Mouse (Mus musculus): Measurements from ENCODE around the gene Foxp2.

Gene Foxp2

DNA sequence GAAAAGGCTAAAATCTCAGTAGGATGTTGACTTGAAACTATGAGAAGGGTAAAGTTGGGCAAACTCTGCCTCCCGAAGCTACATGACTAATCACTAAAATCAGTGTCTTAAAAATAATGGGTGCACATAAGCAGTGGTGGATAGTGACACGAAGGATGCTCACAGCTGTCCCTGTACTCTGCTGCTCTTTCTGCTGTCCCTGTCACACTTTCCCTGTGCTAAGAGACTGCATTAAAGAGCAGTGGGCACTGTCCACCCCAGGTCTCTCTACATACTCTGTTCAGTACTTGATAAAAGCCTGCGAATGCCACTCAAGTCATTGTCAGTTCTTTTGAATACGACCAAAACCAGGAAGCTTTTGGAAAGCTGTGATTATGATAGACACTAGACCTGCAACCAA, 469.7 kb downstream of the Foxp2 start:
- no peak for DNase-seq (ENCODE audit: low spot score)

DNA sequence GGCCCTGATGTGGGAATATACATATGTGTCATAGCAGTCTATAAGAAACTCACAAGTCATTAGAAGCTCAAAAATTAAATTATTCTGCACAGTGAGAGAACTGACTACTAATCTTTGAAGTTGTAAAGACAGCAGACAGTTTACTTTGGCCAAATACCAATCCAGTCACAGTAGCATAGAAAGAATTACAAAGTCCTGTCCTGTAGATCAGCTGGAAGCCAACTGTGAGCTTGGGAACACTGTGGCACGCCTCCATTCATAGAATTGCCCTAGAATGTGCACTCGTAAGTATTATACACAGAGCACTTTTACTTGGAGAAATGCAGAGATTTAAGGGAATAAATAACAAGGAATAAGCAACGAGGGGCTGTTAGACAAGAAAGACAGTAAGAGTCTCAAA, 472.5 kb downstream of the Foxp2 start:
- DNase-seq (ENCODE audit: low spot score), result no peak

DNA sequence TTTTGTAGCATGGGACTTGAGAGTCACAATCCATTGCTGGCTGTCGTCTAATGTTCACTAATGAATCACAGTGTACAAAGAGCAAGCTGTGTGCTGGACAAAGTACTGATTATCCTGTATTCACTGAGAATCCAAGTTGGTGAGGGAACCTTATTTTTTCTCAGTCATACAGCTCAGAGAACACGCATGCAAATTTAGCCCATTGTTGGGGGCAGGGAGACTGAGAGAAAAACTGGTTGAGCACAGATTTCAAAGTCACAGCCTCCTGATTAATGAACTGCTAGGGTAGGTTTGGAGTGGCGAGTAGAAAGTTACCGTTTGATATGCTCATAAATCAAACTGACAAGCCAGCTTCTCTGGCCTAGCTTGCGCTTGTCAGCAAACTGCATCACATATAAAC, 477.1 kb downstream of the Foxp2 start:
- no peak for DNase-seq (ENCODE audit: low spot score)

DNA sequence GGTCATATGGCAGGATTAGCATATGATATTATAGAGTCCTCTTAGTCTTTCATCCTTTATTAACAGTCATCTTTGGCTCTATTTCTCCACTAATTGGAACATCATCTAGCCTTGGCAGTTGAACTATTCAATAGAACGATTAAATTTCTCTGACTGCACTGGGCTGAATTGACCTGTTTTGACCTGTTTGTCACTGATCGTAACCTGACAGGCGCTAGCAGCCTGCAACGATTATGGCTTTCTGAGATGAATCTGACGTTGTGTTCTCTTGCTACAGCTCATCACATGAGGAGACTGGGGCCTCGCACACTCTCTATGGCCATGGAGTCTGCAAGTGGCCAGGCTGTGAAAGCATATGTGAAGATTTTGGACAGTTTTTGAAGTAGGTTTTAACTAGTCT, 495.3 kb downstream of the Foxp2 start:
- no peak for DNase-seq (ENCODE audit: low spot score)

DNA sequence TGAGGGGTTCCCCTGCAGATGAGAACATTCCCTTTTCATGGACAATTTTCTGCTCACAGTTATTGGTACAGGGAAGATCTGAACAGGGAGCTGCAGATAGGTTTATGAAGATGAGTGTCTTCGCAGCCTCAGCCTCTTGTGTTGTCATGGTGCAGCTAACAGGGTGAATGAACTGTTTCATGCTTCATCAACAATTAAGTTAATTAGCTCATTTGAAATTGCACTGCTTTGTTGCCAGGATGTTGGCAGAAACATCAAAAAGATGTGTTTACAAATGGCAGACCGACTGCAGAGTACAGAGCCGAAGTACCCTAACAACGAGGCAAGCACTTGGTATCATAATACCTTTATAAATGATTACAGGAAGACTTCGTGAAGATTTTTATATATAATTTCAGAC, 496.3 kb downstream of the Foxp2 start:
- no peak for DNase-seq (ENCODE audit: low spot score)

DNA sequence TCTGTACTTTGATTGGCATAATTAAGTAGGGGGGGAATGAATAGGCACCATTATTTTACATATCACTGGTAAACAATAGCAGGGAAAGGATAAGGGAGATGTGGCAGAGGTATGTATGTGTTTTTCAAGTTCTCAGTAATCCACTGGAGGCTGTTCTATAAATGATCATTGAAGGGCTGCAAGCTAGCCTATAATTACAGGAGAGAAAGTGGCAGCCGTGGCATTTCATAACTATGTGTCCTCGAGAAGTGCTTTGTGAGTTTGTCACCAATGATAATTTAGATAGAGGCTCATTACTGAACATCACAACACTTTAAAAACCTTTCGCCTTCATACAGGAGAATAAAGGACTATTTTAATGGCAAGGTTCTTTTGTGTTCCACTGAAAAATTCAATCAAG, 500.0 kb downstream of the Foxp2 start:
- DNase-seq (ENCODE audit: low spot score), result no peak

DNA sequence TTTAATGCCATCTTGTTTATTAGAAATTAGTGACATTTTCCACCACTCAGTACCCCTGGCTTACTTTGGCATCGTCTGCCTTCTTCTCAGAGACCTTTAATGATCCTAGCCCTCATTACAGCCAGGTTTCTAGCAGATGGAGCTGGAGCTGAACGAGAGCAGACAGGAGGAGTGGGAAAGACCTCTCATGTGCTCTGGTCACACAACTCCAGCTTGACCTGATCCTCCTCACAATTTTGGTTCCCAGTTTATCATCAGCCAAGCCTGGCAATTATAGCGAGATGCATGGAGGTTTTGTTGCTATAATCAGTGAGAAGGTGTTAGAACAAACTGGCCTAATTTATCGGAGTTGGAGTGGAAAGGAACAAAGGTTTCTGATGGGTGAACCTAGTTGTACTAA, 500.9 kb downstream of the Foxp2 start:
- DNase-seq (ENCODE audit: low spot score), result no peak

DNA sequence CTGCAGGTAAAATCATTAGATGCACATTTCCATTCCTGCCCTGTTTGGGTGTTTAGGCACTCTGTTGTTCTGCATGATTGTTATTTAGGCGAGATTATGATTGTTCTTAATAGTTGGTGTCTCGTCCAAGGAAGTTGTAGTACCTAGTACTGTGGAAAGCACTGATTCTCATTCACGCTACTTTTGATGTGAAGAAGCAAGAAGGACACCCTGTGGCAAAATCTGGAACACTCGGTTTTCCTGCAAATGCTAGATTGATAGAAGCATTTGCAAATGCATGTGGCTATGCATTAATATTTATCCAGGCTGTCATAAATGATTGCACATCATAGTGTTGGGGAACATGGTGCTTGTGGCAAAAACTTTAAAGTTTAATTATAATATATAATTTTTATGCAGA, 514.0 kb downstream of the Foxp2 start:
- DNase-seq (ENCODE audit: low spot score), result no peak

DNA sequence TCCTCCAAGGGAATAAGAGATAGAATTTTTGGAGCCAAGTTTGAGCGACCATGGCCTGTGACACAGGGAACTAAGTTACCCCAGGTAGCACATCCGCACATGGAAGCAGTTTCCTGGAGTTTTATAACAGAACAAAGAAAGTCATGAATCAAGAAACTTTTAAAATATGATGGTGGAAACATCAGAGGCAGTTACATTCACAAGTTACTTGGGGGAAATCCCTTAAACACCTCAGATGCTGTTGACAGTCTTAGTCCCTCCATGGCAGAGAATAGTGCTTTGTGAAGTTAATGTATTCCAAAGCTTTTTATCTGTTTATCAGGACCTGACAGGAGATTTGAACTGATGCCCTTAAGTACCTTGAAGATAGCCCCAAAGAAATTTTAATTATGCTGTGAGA, 558.6 kb downstream of the Foxp2 start:
- no peak for DNase-seq (ENCODE audit: low spot score)

DNA sequence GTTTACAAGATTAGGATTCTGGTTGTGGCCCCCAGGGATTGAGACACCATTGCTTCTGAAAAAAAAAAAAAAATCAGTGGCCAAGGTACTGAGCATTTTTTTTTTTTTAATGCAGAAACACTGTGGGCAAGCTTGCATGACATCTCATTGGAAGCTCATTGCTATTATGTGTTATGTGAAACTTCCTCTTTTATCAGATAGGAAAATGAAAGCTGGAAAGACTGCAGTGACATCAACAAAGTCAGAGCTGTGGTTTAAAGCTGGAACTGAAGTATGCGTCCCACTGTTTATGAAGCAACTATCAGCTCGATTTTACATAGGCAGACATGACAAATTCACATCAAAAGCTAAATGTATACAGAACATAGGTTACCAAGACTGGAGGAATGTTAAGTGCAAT, 562.2 kb downstream of the Foxp2 start:
- DNase-seq (ENCODE audit: low spot score), result no peak

DNA sequence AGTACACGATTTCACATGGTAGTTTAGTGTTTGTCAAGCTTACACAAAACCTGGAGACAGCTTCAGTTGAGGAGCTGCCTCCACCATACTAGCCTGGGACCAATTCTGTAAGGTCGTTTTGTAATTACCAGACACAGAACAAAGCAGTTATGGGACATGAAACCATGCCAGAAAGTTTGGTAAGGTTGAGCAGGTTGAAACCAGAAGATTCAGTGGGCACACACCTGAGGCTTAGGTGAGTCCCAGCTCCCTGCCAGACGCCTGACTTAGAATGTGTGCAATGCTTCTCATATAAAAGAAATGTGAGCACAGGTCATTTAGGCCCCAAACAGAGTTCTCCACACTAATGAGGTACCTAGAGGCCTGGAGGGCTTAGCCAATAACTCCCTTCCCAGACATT, 564.3 kb downstream of the Foxp2 start:
- no peak for DNase-seq (ENCODE audit: low spot score)

DNA sequence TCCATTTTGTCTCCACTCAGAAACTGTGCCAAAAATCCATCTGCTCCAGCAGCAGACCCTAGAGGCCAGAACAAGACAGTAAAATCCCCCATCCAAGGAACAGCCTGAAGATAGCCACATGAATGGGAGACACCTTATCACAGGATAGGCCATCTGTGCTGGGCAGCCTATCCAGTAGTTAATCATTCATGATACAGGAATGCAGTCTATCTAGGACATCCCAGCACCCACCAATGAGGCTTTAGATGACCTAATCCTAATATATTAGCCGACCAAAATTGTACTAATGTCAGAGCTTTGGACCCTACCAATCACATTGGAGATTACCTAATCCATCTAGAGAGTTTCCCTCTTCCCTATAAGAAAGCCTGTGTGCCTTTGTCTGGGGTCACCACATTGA, 565.5 kb downstream of the Foxp2 start:
- DNase-seq (ENCODE audit: low spot score), result no peak

DNA sequence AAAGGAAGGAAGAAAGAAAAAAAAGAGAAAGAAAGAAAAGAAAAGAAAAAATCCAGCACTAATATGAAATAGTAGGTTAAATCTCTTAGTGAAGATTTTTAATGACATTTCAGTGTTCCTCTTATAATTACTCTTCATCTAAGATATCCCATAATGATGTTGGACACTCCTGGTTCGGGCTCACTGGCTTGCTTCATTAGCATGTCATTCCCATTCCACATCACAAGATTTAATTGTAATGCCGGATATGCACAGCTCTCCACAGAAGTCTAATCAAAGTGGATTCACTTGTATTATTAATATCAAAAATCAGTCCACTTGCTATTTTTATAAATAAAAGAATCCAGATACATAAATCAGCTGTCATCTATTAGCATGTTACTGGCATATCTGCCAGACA, 585.8 kb downstream of the Foxp2 start:
- no peak for DNase-seq (ENCODE audit: low spot score)

Data from c-Kit-positive CD71-positive TER-119-positive erythroid progenitor cells, embryonic 14.5 days (primary cell).